Mouse (Mus musculus): ENCODE data around the gene Sash1. TPM values are rescaled to one million over a fixed set of nuclear protein-coding genes. Genes with fewer than 3 reads are reported as not detected.

Gene Sash1
- total RNA-seq, 4 experiments from 2014 or later: 55.2 to 62.5 (median 57.8) TPM

GRCm38 (mm10) chr10:8685269-8685668 lies 200.6 kb downstream of the Sash1 start:
- no peak for DNase-seq (ENCODE audit: low spot score in 2 of 2)

GRCm38 (mm10) chr10:8682900-8683299 lies 203.0 kb downstream of the Sash1 start:
- peak in 1 of 2 experiments; percentile 15 for DNase-seq (ENCODE audit: low spot score in 2 of 2)

GRCm38 (mm10) chr10:8682341-8682740 lies 203.5 kb downstream of the Sash1 start:
- no peak for DNase-seq (ENCODE audit: low spot score in 2 of 2)

- no peak for DNase-seq (ENCODE audit: low spot score in 2 of 2)
Observed at GRCm38 (mm10) chr10:8676722-8677121, 209.1 kb downstream of the Sash1 start.

Measured in left cerebral cortex, adult 8-10 months (tissue).